Mouse (Mus musculus) liver, embryonic 14.5 days (tissue): Measurements from ENCODE around the gene Dhrs3.

ENCODE experiments used
- CTCF ChIP-seq: IDR thresholded peaks from 2 replicates; pipeline ENCODE4 v1.5.1; 2016; ENCODE audit warnings: antibody characterized with exemption, low read depth, control low read depth
- EP300 ChIP-seq: IDR thresholded peaks from 2 replicates; pipeline ENCODE4 v1.6.1; 2016; ENCODE audit warnings: antibody characterized with exemption, low read depth

GRCm38 (mm10) chr4:144906001-144906889 lies 13.6 kb downstream of the Dhrs3 start:
- TF ChIP-seq CTCF (peak; percentile 22; the same call in 1 of the 2 replicates), EP300 (no peak)
